Mouse (Mus musculus) c-Kit-positive CD71-positive TER-119-negative erythroid progenitor cells, embryonic 14.5 days (primary cell): ENCODE results near the gene Sidt1.
A peak's percentile ranks its signal among the peaks of the same experiment; 100 is the strongest.
"Not testable (repeated sequence)": the region's sequence is repeated elsewhere in the genome, so short reads cannot be mapped to it uniquely, and the experiment has no call there.

Source experiments
- DNase-seq: peaks from one replicate; pipeline ENCODE4 v3.0.0-alpha.2; 2013; ENCODE audit warnings: low read depth

Sidt1 gene

GRCm38 (mm10) chr16:44302126-44302892 is 30.7 kb downstream of the Sidt1 start:
- DNase-seq = no peak

- DNase-seq = no peak
These were observed 33.4 kb downstream of the Sidt1 start for GRCm38 (mm10) chr16:44299438-44300093.

GRCm38 (mm10) chr16:44293960-44294359 is 39.0 kb downstream of the Sidt1 start:
- DNase-seq = no peak

- DNase-seq = not testable (repeated sequence)
These were observed 40.3 kb downstream of the Sidt1 start for GRCm38 (mm10) chr16:44292681-44293080.

GRCm38 (mm10) chr16:44289004-44289648 is 43.9 kb downstream of the Sidt1 start:
- DNase-seq = no peak

GRCm38 (mm10) chr16:44287356-44287950 is 45.5 kb downstream of the Sidt1 start:
- no peak for DNase-seq

- DNase-seq = no peak
These were observed 50.2 kb downstream of the Sidt1 start for GRCm38 (mm10) chr16:44282614-44283325.

- DNase-seq = no peak
These were observed 51.0 kb downstream of the Sidt1 start for GRCm38 (mm10) chr16:44282036-44282435.

GRCm38 (mm10) chr16:44280806-44281205 is 52.2 kb downstream of the Sidt1 start:
- no peak for DNase-seq

- no peak for DNase-seq
These were observed 55.8 kb downstream of the Sidt1 start for GRCm38 (mm10) chr16:44277212-44277611.

- no peak for DNase-seq
These were observed 61.5 kb downstream of the Sidt1 start for GRCm38 (mm10) chr16:44271371-44272038.

- no peak for DNase-seq
These were observed 62.4 kb downstream of the Sidt1 start for GRCm38 (mm10) chr16:44270606-44271005.

GRCm38 (mm10) chr16:44269578-44269977 is 63.4 kb downstream of the Sidt1 start:
- DNase-seq = no peak

GRCm38 (mm10) chr16:44268541-44269215 is 64.3 kb downstream of the Sidt1 start:
- no peak for DNase-seq

- DNase-seq = peak; percentile 16
These were observed 67.4 kb downstream of the Sidt1 start for GRCm38 (mm10) chr16:44265562-44265961.

- DNase-seq = no peak
These were observed 68.1 kb downstream of the Sidt1 start for GRCm38 (mm10) chr16:44264916-44265315.

- no peak for DNase-seq
These were observed 75.5 kb downstream of the Sidt1 start for GRCm38 (mm10) chr16:44257476-44257875.

- DNase-seq = no peak
These were observed 78.3 kb downstream of the Sidt1 start for GRCm38 (mm10) chr16:44254698-44255097.

- no peak for DNase-seq
These were observed 79.0 kb downstream of the Sidt1 start for GRCm38 (mm10) chr16:44253797-44254634.

- DNase-seq = no peak
These were observed 80.3 kb downstream of the Sidt1 start for GRCm38 (mm10) chr16:44252735-44253134.
